Mouse (Mus musculus) megakaryocyte-erythroid progenitor cell, adult 5 weeks (primary cell): ENCODE data around the gene Olfr811. TPM values are rescaled to one million over a fixed set of nuclear protein-coding genes. Genes with fewer than 3 reads are reported as not detected.

Source experiments
- polyA plus RNA-seq: library from polyadenylated mRNA; stranded (reverse); fragments of >175 nt; gene quantifications from 2 replicates; pipeline ENCODE4 v1.2.3, GENCODE M21; 2012

The Olfr811 gene
- not detected in 2 replicates for polyA plus RNA-seq

GRCm38 (mm10) chr10:129804296-129804695, at the start of gene Olfr811:
TSS of gene Olfr811 (minus strand) at chr10:129804396.

GRCm38 (mm10) chr10:129845994-129846393, 41.8 kb upstream of the Olfr811 start, which contains the start of gene Olfr812:
TSS of gene Olfr812 (minus strand) at chr10:129846094.

GRCm38 (mm10) chr10:129794817-129795216, 9.4 kb downstream of the Olfr811 start, which contains the start of gene Olfr810:
TSS of gene Olfr810 (minus strand) at chr10:129794917.

GRCm38 (mm10) chr10:129774338-129774737, 29.9 kb downstream of the Olfr811 start, which contains the start of gene Olfr809:
TSS of gene Olfr809 (plus strand) at chr10:129774638.

GRCm38 (mm10) chr10:129765182-129765581, 39.0 kb downstream of the Olfr811 start, which contains the start of gene Olfr808:
TSS of gene Olfr808 (plus strand) at chr10:129765482.

GRCm38 (mm10) chr10:129757693-129758092, 46.5 kb downstream of the Olfr811 start, which contains the start of gene Olfr807:
TSS of gene Olfr807 (minus strand) at chr10:129757793.

Other genes starting within 250 kb of the Olfr811 start
- gene Olfr794, start 236.7 kb downstream of the Olfr811 start, polyA plus RNA-seq: not detected in 2 replicates
- gene Olfr796, start 191.8 kb downstream of the Olfr811 start, polyA plus RNA-seq: not detected in 2 replicates
- gene Olfr798, start 176.5 kb downstream of the Olfr811 start, polyA plus RNA-seq: not detected in 2 replicates
- not detected in 2 replicates for gene Olfr799, start 166.9 kb downstream of the Olfr811 start, polyA plus RNA-seq
- not detected in 2 replicates for gene Olfr800, start 146.7 kb downstream of the Olfr811 start, polyA plus RNA-seq
- gene Olfr801, start 130.5 kb downstream of the Olfr811 start, polyA plus RNA-seq: not detected in 2 replicates
- not detected in 2 replicates for gene Olfr802, start 116.2 kb downstream of the Olfr811 start, polyA plus RNA-seq
- not detected in 2 replicates for gene Olfr803, start 110.1 kb downstream of the Olfr811 start, polyA plus RNA-seq
- gene Olfr804, start 101.2 kb downstream of the Olfr811 start, polyA plus RNA-seq: not detected in 2 replicates
- not detected in 2 replicates for gene Olfr805, start 75.0 kb downstream of the Olfr811 start, polyA plus RNA-seq
- gene Olfr806, start 62.5 kb downstream of the Olfr811 start, polyA plus RNA-seq: not detected in 2 replicates
- not detected in 2 replicates for gene Olfr807, start 46.6 kb downstream of the Olfr811 start, polyA plus RNA-seq
- gene Olfr808, start 38.9 kb downstream of the Olfr811 start, polyA plus RNA-seq: 0.02 TPM in 1 of 2 replicates, not detected in the other
- not detected in 2 replicates for gene Olfr809, start 29.8 kb downstream of the Olfr811 start, polyA plus RNA-seq
- gene Olfr810, start 9.5 kb downstream of the Olfr811 start, polyA plus RNA-seq: not detected in 2 replicates
- not detected in 2 replicates for gene Olfr812, start 41.7 kb upstream of the Olfr811 start, polyA plus RNA-seq
- not detected in 2 replicates for gene Olfr813, start 51.0 kb upstream of the Olfr811 start, polyA plus RNA-seq
- not detected in 2 replicates for gene Olfr814, start 75.5 kb upstream of the Olfr811 start, polyA plus RNA-seq
- not detected in 2 replicates for gene Olfr815, start 101.5 kb upstream of the Olfr811 start, polyA plus RNA-seq
- gene Olfr816, start 111.2 kb upstream of the Olfr811 start, polyA plus RNA-seq: not detected in 2 replicates
- not detected in 2 replicates for gene Olfr818, start 144.7 kb upstream of the Olfr811 start, polyA plus RNA-seq
- gene Olfr819, start 162.9 kb upstream of the Olfr811 start, polyA plus RNA-seq: not detected in 2 replicates
- not detected in 2 replicates for gene Olfr247, start 171.7 kb upstream of the Olfr811 start, polyA plus RNA-seq
- gene Gm10310, start 180.7 kb upstream of the Olfr811 start, polyA plus RNA-seq: not detected in 2 replicates
- gene Olfr820, start 208.2 kb upstream of the Olfr811 start, polyA plus RNA-seq: not detected in 2 replicates
- not detected in 2 replicates for gene Olfr821, start 226.0 kb upstream of the Olfr811 start, polyA plus RNA-seq